Mouse (Mus musculus): ENCODE data around the gene Usp43. TPM values are rescaled to one million over a fixed set of nuclear protein-coding genes. Genes with fewer than 3 reads are reported as not detected.

Gene Usp43
- polyA plus RNA-seq, 1 experiment = not detected

DNA sequence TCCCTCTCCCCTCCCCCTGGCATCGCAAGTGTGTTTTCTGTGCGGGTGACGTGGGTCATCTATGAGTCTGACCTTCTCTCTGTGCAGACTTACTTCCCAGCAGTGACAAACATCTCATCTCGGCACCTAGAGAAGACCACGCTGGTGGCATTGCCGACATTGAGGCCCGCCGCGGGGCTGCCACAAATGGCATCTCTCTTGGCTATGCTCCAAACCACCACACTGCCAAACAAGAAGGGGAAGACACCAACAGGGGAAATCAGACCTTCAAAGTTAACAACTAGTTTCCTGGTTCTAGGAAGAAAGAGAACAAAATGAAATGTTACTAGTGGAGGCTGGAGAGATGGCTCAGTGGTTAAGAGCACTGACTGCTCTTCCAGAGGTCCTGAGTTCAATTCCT lies 27.5 kb upstream of the Usp43 start:
- no peak for TF ChIP-seq CTCF (IDR thresholded peaks at IDR 0.05; ENCODE audit: control insufficient read depth, insufficient read depth, low read length)
- no peak for TF ChIP-seq POLR2A (IDR thresholded peaks at IDR 0.05; ENCODE audit: borderline replicate concordance, control insufficient read depth, low read depth, low read length)
- 13% methylated on average over 9 of the region's 9 CpGs for WGBS
- Histone ChIP-seq H3K4me3 (replicated peaks; ENCODE audit: control insufficient read depth, low read depth, low read length) (no peak overlapping the region), H3K27ac (ENCODE audit: control insufficient read depth, insufficient read depth, low read depth, low read length, poor library complexity) (no peak overlapping the region), H3K4me1 (ENCODE audit: control insufficient read depth, insufficient read depth, low read length) (no peaks in the 10 kb centered on the region)

DNA sequence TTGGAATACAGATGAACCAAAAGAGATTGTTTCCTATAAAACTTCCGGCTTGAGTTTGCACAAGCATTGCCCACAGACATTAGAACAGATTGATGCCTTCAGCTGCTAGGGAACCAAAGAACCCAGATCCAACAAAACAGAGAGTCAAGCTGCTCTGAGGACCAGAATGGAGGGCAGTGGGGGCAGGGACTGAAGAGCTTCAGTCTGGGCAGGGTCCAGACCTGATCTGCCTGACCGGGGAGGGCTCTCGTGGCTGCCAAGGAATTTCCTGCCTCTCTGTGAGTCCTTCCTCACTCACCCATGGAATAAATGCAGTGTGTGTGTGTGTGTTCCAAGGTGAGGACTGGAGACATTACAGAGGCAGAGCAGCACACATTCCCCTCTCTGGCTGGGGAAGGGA lies 26.3 kb upstream of the Usp43 start:
- TF ChIP-seq CTCF (IDR thresholded peaks at IDR 0.05; ENCODE audit: control insufficient read depth, insufficient read depth, low read length) (no peak), POLR2A (IDR thresholded peaks at IDR 0.05; ENCODE audit: borderline replicate concordance, control insufficient read depth, low read depth, low read length) (no peak)
- no peak overlapping the region for H3K4me3 ChIP-seq (replicated peaks; ENCODE audit: control insufficient read depth, low read depth, low read length)
- no peak overlapping the region for H3K27ac ChIP-seq (ENCODE audit: control insufficient read depth, insufficient read depth, low read depth, low read length, poor library complexity)
- WGBS = 34% methylated on average over 3 of the region's 3 CpGs
- no peaks in the 10 kb centered on the region for H3K4me1 ChIP-seq (ENCODE audit: control insufficient read depth, insufficient read depth, low read length)

DNA sequence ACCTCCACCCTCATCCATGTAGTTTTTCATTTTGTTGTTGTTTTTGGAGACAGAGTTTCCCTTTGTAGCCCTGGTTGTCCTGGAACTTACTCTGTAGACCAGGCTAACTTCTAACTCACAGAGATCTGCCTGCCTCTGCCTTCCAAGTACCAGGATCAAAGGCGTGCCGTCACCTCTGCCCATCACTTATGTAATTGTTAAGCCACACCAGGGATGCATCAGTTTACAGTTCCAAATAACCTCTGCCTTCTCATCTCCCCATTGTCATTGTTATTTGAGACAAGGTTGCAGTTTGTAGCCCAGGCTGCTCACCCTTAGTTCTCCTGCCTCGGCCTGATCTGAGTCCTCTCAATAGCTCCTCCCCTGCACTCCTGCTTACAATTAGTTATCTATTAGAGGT lies 10.2 kb upstream of the Usp43 start:
- Histone ChIP-seq H3K4me1 (ENCODE audit: control insufficient read depth, insufficient read depth, low read length) (no peaks in the 10 kb centered on the region), H3K27ac (ENCODE audit: control insufficient read depth, insufficient read depth, low read depth, low read length, poor library complexity) (no peak overlapping the region), H3K4me3 (replicated peaks; ENCODE audit: control insufficient read depth, low read depth, low read length) (no peak overlapping the region)
- TF ChIP-seq CTCF (IDR thresholded peaks at IDR 0.05; ENCODE audit: control insufficient read depth, insufficient read depth, low read length) = no peak
- TF ChIP-seq POLR2A (IDR thresholded peaks at IDR 0.05; ENCODE audit: borderline replicate concordance, control insufficient read depth, low read depth, low read length) = no peak
- 87% methylated on average over 3 of the region's 3 CpGs for WGBS

DNA sequence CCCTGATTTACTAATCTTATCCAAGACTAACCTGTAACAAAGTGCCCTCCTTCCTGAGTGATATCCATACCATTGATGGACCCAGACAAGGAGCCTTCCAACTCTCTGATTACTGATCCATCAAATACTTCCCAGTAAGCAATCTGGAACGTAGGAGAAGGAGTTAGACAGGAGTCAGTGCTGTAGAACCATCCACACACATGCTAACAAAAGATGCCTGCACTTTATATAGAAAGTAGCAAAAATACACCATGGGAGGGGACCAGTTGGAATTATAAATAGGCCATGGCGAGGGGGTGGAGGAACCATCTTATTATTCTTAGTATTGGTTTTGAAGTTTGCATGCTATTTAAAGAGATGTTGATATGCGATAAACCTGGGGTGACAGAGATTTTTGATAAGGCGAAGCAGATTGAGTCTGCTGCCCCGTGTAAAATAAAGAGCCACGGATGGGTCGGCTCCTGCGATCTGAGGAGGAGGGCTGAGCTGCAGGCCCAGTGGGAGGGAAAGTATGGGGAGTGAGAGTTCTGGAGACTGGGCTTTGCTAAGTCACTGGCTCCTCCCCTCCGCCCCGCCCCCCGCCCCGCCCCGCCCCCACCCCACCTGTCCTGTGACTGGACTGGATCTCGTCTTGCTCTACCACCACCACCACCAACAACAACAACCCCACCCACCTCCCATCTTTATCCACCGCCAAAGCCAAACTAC lies 4.5 kb upstream of the Usp43 start:
- 28% methylated on average over 15 of the region's 15 CpGs for WGBS
- Histone ChIP-seq H3K4me3 (replicated peaks; ENCODE audit: control insufficient read depth, low read depth, low read length) (no peak overlapping the region), H3K27ac (ENCODE audit: control insufficient read depth, insufficient read depth, low read depth, low read length, poor library complexity) (no peak overlapping the region), H3K4me1 (ENCODE audit: control insufficient read depth, insufficient read depth, low read length) (no peaks in the 10 kb centered on the region)
- TF ChIP-seq POLR2A (IDR thresholded peaks at IDR 0.05; ENCODE audit: borderline replicate concordance, control insufficient read depth, low read depth, low read length) = no peak
- no peak for TF ChIP-seq CTCF (IDR thresholded peaks at IDR 0.05; ENCODE audit: control insufficient read depth, insufficient read depth, low read length)

DNA sequence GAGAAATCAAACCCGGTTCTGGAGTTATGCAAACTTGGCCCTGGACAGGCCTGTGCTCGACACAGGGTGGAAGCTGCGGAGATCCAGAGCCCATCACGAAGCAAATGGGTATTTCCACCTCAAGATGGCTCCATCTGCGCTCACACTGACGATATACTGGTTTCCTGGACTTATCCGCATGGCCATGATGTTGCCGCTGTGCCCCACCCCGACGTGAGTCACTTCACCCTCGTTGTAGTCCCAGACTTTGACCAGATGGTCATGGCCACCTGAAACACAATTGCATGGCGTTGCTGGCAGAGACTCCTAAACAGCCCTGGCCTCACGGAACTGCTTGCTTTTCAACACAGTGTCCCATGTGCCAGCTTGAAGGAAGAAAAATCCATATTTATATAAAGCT lies 3.0 kb upstream of the Usp43 start:
- Histone ChIP-seq H3K27ac (ENCODE audit: control insufficient read depth, insufficient read depth, low read depth, low read length, poor library complexity) (no peak overlapping the region), H3K4me1 (ENCODE audit: control insufficient read depth, insufficient read depth, low read length) (no peaks in the 10 kb centered on the region), H3K4me3 (replicated peaks; ENCODE audit: control insufficient read depth, low read depth, low read length) (no peak overlapping the region)
- no peak for TF ChIP-seq CTCF (IDR thresholded peaks at IDR 0.05; ENCODE audit: control insufficient read depth, insufficient read depth, low read length)
- no peak for TF ChIP-seq POLR2A (IDR thresholded peaks at IDR 0.05; ENCODE audit: borderline replicate concordance, control insufficient read depth, low read depth, low read length)
- 83% methylated on average over 13 of the region's 13 CpGs for WGBS

DNA sequence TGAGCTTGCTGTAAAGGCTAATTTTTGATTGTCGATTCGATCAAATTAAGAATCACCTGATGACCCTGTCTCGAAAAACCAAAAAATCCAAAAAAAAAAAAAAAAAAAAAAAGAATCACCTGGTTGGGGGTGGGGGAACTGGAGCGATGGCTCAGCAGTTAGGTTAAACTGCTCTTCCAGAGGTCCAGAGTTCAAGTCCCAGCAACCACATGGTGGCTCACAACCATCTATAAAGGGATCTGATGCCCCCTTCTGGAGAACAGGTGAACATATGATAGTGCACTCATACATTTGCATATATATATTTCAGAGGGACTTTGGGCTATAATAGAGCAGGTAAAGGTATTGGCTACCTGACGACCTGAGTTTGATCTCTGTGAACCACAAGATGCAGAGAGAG lies 1.8 kb upstream of the Usp43 start:
- no peak overlapping the region for H3K4me3 ChIP-seq (replicated peaks; ENCODE audit: control insufficient read depth, low read depth, low read length)
- no peaks in the 10 kb centered on the region; the same call in 1 of the 2 replicates for H3K4me1 ChIP-seq (ENCODE audit: control insufficient read depth, insufficient read depth, low read length)
- 85% methylated on average over 5 of the region's 5 CpGs for WGBS
- no peak overlapping the region for H3K27ac ChIP-seq (ENCODE audit: control insufficient read depth, insufficient read depth, low read depth, low read length, poor library complexity)
- no peak for TF ChIP-seq POLR2A (IDR thresholded peaks at IDR 0.05; ENCODE audit: borderline replicate concordance, control insufficient read depth, low read depth, low read length)
- TF ChIP-seq CTCF (IDR thresholded peaks at IDR 0.05; ENCODE audit: control insufficient read depth, insufficient read depth, low read length) = no peak

DNA sequence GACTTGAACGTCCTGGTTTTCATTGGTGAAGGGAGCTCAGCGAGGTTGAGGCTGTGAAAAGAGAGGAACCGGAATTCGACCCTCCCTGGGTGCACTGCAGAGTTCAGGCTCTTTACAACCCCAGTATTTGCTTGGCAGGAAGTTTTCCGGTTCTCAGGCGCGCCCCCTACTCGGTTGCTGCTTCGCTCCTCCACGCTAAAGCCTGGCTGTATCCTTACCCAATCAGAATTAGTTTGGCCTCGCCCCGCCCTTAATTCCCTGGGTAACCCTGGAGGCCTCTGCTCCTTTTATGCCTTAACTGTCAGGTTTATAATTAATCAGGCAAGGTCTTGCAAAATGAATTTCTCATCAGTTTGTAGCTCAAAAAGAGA lies 787 bp upstream of the Usp43 start:
- WGBS = under 1% methylated on average over 12 of the region's 12 CpGs
- no peak overlapping the region for H3K4me3 ChIP-seq (replicated peaks; ENCODE audit: control insufficient read depth, low read depth, low read length)
- no peak for TF ChIP-seq CTCF (IDR thresholded peaks at IDR 0.05; ENCODE audit: control insufficient read depth, insufficient read depth, low read length)
- no peak for TF ChIP-seq POLR2A (IDR thresholded peaks at IDR 0.05; ENCODE audit: borderline replicate concordance, control insufficient read depth, low read depth, low read length)
- H3K4me1 ChIP-seq (ENCODE audit: control insufficient read depth, insufficient read depth, low read length) = no peaks in the 10 kb centered on the region; the same call in 1 of the 2 replicates
- no peak overlapping the region for H3K27ac ChIP-seq (ENCODE audit: control insufficient read depth, insufficient read depth, low read depth, low read length, poor library complexity)

DNA sequence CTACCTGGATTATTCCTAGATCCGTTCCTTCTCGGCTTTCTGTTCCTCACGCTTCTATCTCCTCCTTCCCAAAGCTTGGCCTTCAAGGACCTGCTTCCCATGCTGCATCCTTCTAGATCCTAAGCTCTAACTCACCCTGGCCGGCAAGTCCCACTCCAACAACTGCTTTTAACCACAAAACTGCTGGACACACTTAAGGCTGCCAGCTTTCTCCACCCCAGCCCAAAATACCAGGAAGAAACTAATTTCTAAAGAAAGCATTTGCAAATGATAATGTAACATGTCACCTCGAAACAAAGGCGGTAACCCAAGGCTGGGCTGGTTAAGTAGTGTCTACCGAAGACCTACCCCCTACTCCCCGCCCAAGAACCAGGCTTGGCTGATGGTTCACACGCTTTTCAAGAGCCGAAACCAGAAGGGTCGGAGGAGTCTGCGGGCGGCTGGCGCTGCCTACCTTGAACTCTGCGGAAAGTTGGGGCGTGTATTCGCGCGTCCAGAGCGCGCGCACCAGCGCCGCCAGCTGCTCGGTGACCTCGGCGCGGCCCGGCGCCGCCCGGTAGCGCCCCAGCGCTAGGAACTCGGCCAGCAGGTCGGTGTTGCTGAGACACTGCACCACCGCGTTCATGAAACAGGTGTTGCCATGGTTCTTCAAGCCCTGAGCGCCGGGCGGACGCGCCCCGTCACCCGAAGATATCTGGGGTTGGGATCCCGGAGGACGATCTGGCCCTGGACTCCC lies 694 bp downstream of the Usp43 start:
- no peaks in the 10 kb centered on the region; the same call in 1 of the 2 replicates for H3K4me1 ChIP-seq (ENCODE audit: control insufficient read depth, insufficient read depth, low read length)
- H3K27ac ChIP-seq (ENCODE audit: control insufficient read depth, insufficient read depth, low read depth, low read length, poor library complexity) = no peak overlapping the region
- TF ChIP-seq CTCF (IDR thresholded peaks at IDR 0.05; ENCODE audit: control insufficient read depth, insufficient read depth, low read length) = no peak
- TF ChIP-seq POLR2A (IDR thresholded peaks at IDR 0.05; ENCODE audit: borderline replicate concordance, control insufficient read depth, low read depth, low read length) = no peak
- 6% methylated on average over 47 of the region's 47 CpGs for WGBS
- H3K4me3 ChIP-seq (replicated peaks; ENCODE audit: control insufficient read depth, low read depth, low read length) = no peak overlapping the region

Measured in bone marrow, adult 2 months (tissue).